Mouse (Mus musculus) lung, embryonic 14.5 days (tissue): ENCODE data around the gene Serinc1. TPM values are rescaled to one million over a fixed set of nuclear protein-coding genes. Genes with fewer than 3 reads are reported as not detected.

Experiments used
- ATAC-seq: fragments of 200-750 bp; cut with Nextera tagmentation; 2 replicates; pipeline ENCODE4 v1.8.0; 2017; ENCODE audit warnings: mild to moderate bottlenecking, moderate TSS enrichment, moderate library complexity; ENCODE audit not compliant: insufficient read depth
- DNase-seq: peaks from one replicate; pipeline ENCODE4 v3.0.0-alpha.2; 2015
- H3K27ac ChIP-seq: fragments of 300-500 bp; sonication (generic); 2 replicates; pipeline ENCODE4 v1.5.1; 2014; ENCODE audit warnings: low read depth, mild to moderate bottlenecking, moderate library complexity
- H3K27me3 ChIP-seq: fragments of 300-500 bp; sonication (generic); 2 replicates; pipeline ENCODE4 v1.6.1; 2014; ENCODE audit warnings: low read length, control low read depth; ENCODE audit not compliant: insufficient read depth
- H3K36me3 ChIP-seq: fragments of 300-500 bp; sonication (generic); 2 replicates; pipeline ENCODE4 v1.6.1; 2014; ENCODE audit warnings: control low read depth; ENCODE audit not compliant: insufficient read depth
- H3K4me1 ChIP-seq: fragments of 300-500 bp; sonication (generic); 2 replicates; pipeline ENCODE4 v1.6.1; 2014; ENCODE audit warnings: antibody characterized with exemption, control low read depth; ENCODE audit not compliant: insufficient read depth
- H3K4me2 ChIP-seq: fragments of 300-500 bp; sonication (generic); 2 replicates; pipeline ENCODE4 v1.6.1; 2014; ENCODE audit warnings: mild to moderate bottlenecking
- H3K4me3 ChIP-seq: fragments of 300-500 bp; sonication (generic); 2 replicates; pipeline ENCODE4 v1.5.1; 2014; ENCODE audit warnings: low read depth, low read length
- H3K9ac ChIP-seq: fragments of 300-500 bp; sonication (generic); 2 replicates; pipeline ENCODE4 v1.6.1; 2014
- H3K9me3 ChIP-seq: fragments of 300-500 bp; sonication (generic); 2 replicates; pipeline ENCODE4 v1.6.1; 2016; ENCODE audit warnings: low read depth, low read length, control low read depth
- CTCF ChIP-seq: IDR thresholded peaks from 2 replicates; pipeline ENCODE4 v1.5.1; 2016; ENCODE audit warnings: antibody characterized with exemption, low read depth
- WGBS: fragments of 180-500 bp; shearing (Covaris S2); extraction: QIAGEN DNeasy Blood & Tissue Kit; methylation state at CpG from one replicate; pipeline ENCODE4 v1.1.7; 2014; 5-methylcytosine and 5-hydroxymethylcytosine counted together
- polyA plus RNA-seq: library from polyadenylated mRNA; unstranded; fragments of >200 nt; fragmentation: Nextera tagmentation; extraction: Ambion mirVana; gene quantifications from 2 replicates; pipeline ENCODE4 v1.2.1, GENCODE M21; 2014

Serinc1 gene
- polyA plus RNA-seq, 1 experiment from 2014 or later = 138 TPM

DNA sequence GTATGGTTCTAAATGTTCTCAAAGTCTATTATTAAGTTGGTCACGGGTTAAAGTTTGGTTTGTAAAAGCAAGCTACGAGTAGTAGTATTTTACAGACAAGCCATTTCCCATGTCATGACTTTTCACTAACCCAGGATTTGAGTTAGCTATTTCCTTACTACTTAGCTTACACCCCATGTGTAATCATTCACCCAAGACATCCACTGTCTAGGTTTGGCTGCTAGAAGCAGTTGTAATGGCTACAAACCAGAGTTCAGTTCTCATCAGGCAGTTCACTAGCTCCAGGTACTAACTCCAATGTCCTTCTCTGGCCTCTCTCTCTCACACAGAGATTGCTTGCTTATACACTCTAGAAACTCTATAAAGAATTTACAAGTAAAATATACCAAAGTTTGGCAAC, 17.7 kb downstream of the Serinc1 start:
- no peaks in the 10 kb centered on the region for H3K4me1 ChIP-seq
- DNase-seq (no peak), ATAC-seq (no peak)
- peaks cover 61% of the 10 kb centered on the region for H3K36me3 ChIP-seq
- WGBS = 89% methylated on average over 2 of the region's 2 CpGs
- no peaks in the 10 kb centered on the region for H3K27me3 ChIP-seq
- no peaks in the 10 kb centered on the region for H3K9me3 ChIP-seq
- no peak overlapping the region for H3K27ac ChIP-seq
- H3K4me3 ChIP-seq = no peak overlapping the region
- TF ChIP-seq CTCF = no peak
- H3K9ac ChIP-seq = no peak overlapping the region
- no peak overlapping the region for H3K4me2 ChIP-seq

DNA sequence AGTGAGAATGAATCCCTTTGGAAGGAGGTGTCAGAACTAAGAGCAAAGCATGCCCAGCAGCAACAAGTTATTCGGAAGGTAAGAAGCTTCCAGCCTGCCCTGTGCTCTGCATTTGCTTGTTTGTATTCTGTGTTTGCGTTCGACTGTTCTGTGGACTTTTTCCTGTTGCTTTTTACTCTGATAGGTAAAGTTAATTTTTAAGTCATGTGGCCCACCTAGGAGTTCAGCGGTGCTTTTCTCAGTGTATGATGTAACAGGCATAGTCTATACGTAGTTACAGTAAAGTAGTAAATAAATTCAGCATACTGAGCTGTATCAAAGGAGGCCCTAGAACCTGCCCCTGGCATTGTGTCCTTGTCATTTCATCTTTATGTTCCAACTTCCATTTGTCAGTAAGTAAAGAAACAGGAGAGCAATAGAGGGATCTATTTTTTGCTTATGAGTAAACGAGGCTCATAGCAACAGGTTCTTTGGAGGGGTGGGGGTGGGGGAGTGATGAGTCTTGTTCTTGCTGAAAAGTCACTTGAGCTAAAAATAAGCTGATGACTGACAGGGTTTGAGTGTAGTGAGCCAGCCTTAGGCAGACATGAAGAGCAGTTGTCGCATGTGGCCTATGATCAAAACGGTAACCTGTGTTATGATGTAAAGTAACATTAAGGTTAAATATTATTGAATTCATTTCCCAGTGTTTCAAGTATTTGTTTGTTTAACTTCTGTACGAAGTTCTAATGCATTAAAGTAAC, 32.7 kb downstream of the Serinc1 start:
- no peaks in the 10 kb centered on the region for H3K9me3 ChIP-seq
- TF ChIP-seq CTCF = no peak
- DNase-seq (no peak), ATAC-seq (no peak)
- no peak overlapping the region for H3K27ac ChIP-seq
- H3K4me1 ChIP-seq = no peaks in the 10 kb centered on the region
- no peak overlapping the region for H3K4me3 ChIP-seq
- WGBS = 76% methylated on average over 9 of the region's 9 CpGs
- H3K36me3 ChIP-seq = peaks cover 21% of the 10 kb centered on the region; the same call in 1 of the 2 replicates
- no peaks in the 10 kb centered on the region for H3K27me3 ChIP-seq
- no peak overlapping the region for H3K9ac ChIP-seq
- no peak overlapping the region for H3K4me2 ChIP-seq

DNA sequence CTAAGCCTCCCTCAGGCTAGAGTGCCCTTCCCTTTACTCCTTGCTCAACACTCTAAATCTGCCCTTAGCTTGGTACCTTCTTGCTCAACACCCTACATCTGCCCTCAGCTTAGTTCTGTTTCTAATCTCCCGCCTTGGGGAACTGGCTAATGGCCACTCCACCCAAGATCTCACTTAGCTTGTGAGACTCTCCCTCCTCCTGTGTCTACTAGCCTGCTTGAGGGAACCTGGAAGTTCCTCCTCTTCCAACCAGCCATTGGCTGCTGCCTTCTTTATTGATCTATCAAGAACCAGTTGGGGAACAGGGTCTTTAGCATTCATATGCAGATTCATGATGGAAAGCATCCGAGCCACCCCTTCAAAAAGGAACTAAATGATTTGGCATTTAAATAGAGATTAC, 40.3 kb downstream of the Serinc1 start:
- WGBS = 87% methylated on average over 2 of the region's 2 CpGs
- no peak for ATAC-seq
- Histone ChIP-seq H3K36me3 (0 out of 2 replicates have a peak, but pooled peaks cover 11% of the 10 kb centered on the region), H3K9ac (no peak overlapping the region), H3K27ac (no peak overlapping the region), H3K4me1 (peaks cover 4% of the 10 kb centered on the region; the same call in 1 of the 2 replicates), H3K4me3 (no peak overlapping the region), H3K9me3 (no peaks in the 10 kb centered on the region), H3K4me2 (no peak overlapping the region), H3K27me3 (no peaks in the 10 kb centered on the region)
- TF ChIP-seq CTCF = no peak
- no peak for DNase-seq

DNA sequence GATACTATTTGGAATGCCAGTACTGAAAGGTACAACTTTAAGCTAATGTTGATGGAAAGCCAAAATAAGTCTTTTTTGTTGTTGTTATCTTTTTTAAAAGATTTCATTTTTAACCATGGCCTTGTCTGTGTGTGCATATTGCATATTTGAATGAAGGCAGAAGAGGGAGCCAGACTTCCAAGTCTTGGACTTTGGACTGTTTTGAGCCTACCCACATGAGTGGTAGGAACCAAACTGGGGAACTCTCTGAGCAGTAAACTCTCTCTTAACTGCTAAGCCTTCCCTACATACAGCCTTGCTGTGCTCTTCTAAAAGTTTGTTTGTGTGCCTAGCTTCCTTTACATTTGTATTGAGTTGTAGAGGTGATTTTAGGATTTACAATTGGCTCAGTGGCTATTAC, 43.7 kb downstream of the Serinc1 start:
- no peak for TF ChIP-seq CTCF
- Histone ChIP-seq H3K36me3 (0 out of 2 replicates have a peak, but pooled peaks cover 6% of the 10 kb centered on the region), H3K27ac (no peak overlapping the region), H3K27me3 (no peaks in the 10 kb centered on the region), H3K4me3 (no peak overlapping the region), H3K4me2 (no peak overlapping the region), H3K9ac (no peak overlapping the region), H3K4me1 (peaks cover 4% of the 10 kb centered on the region; the same call in 1 of the 2 replicates), H3K9me3 (no peaks in the 10 kb centered on the region)
- ATAC-seq = no peak
- DNase-seq = no peak

DNA sequence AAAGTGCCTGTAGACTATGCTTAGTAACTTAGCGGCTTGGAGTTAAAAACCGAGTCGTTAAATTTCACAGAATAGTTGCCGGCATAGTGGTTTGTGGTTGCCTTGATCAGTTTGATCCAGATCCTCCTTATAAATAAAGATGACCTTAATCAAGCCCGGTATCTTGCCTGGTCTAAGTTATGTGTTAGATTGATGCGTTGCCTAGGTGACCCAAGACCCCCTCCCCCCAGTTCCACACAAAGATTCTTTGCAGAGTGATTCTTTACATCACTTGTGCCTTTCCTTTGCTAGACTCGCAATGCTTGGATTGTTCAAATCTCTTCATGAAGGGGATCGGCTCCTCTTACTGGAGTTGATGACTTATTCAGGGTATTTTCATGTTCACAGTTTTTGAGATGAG, 45.1 kb downstream of the Serinc1 start:
- H3K27me3 ChIP-seq = no peaks in the 10 kb centered on the region
- DNase-seq (peak; percentile 49), ATAC-seq (no peak)
- H3K27ac ChIP-seq = peak overlapping the region; percentile 96; the same call in 1 of the 2 replicates
- 0 out of 2 replicates have a peak, but pooled peaks cover 6% of the 10 kb centered on the region for H3K36me3 ChIP-seq
- H3K4me3 ChIP-seq = peak overlapping the region; percentile 85
- peak overlapping the region; percentile 96 for H3K9ac ChIP-seq
- no peak for TF ChIP-seq CTCF
- peaks cover 4% of the 10 kb centered on the region; the same call in 1 of the 2 replicates for H3K4me1 ChIP-seq
- peak overlapping the region; percentile 58 for H3K4me2 ChIP-seq
- H3K9me3 ChIP-seq = no peaks in the 10 kb centered on the region
- under 1% methylated on average over 8 of the region's 8 CpGs for WGBS

DNA sequence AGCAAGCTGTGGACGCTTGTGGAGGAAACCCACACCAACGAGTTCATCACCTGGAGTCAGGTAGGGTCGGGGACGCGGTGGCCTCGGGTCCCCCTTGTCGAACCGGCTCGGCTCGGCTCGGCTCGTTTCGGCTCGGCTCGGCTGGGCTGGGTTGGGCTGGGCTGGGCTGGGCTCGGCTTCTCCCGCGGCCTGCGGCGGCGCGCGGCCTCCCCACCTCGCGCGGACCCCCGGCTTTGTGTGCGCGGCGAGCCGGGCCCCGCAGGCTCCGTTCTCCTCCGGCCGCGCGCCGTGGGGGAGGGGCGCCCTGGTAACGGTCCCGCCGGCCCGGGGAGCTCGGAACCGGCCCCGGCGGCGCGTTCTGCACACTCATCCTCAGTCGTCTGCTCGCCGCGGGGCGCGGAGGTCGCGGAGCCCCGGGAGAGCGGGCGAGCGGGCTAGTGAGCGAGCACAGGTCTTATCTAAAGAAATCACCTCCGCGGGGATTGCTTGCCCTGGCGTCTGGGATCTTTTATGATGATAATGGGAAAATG, 45.7 kb downstream of the Serinc1 start:
- no peaks in the 10 kb centered on the region for H3K27me3 ChIP-seq
- H3K4me1 ChIP-seq = peaks cover 4% of the 10 kb centered on the region; the same call in 1 of the 2 replicates
- ATAC-seq (peak; percentile 91), DNase-seq (peak; percentile 81)
- H3K36me3 ChIP-seq = 0 out of 2 replicates have a peak, but pooled peaks cover 4% of the 10 kb centered on the region
- no peaks in the 10 kb centered on the region for H3K9me3 ChIP-seq
- under 1% methylated on average over 55 of the region's 65 CpGs for WGBS
- peak overlapping the region; percentile 96 for H3K9ac ChIP-seq
- peak overlapping the region; percentile 58 for H3K4me2 ChIP-seq
- no peak for TF ChIP-seq CTCF
- peak overlapping the region; percentile 85 for H3K4me3 ChIP-seq
- peak overlapping the region; percentile 96 for H3K27ac ChIP-seq

DNA sequence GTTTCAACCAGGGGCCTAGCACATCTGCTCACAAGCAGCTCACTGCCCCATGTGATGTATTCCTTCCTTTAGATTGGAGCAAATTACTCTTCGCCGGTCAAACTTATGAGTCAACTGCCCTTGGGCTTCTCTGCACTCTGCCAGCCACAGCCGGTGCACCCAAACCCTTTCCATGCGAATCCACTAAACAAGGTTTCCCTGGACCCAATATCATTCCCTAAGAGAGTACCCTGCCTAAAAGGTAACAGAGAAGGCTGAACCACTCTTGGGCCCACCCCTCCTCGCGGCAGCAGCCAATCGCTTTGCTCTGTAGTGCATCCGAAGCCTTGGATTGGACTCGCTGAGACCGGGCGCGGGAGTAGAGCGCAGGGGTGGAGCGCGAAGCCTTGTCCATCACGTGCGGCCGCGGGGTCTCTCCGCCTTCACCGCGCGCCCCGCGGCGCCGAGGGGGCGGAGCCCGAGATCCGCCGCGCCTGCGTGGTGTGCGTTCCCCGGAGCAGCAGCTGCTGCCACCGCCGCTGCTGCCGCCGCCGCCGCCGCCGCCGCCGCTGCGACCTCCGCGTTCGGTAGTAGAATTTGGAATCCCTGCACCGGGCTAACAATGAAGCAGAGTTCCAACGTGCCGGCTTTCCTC, 46.3 kb downstream of the Serinc1 start, which contains the start of gene Hsf2:
Gene Hsf2, plus strand, starts transcription at position 478 of the 634 bp plus-strand sequence.
- Histone ChIP-seq H3K9me3 (no peaks in the 10 kb centered on the region), H3K27ac (peak within 1 kb of the TSS; percentile 96), H3K27me3 (no peaks in the 10 kb centered on the region), H3K4me1 (peaks cover 4% of the 10 kb centered on the region; the same call in 1 of the 2 replicates), H3K36me3 (0 out of 2 replicates have a peak, but pooled peaks cover under 1% of the 10 kb centered on the region), H3K9ac (peak within 1 kb of the TSS; percentile 96), H3K4me2 (peak within 1 kb of the TSS; percentile 58), H3K4me3 (peak within 1 kb of the TSS; percentile 85)
- WGBS = under 1% methylated on average over 50 of the region's 52 CpGs
- no peak for TF ChIP-seq CTCF
- DNase-seq (peak; percentile 98), ATAC-seq (peak; percentile 100)
